Mouse (Mus musculus) stomach, postnatal 0 days (tissue): Measurements from ENCODE around the gene Dapk2.

Experiments used
- CTCF ChIP-seq: IDR thresholded peaks from 2 replicates; pipeline ENCODE4 v1.5.1; 2016; ENCODE audit warnings: antibody characterized with exemption, low read depth, mild to moderate bottlenecking, moderate library complexity
- EP300 ChIP-seq: optimal IDR thresholded peaks from 2 replicates; pipeline ENCODE3; 2016; ENCODE audit warnings: antibody characterized with exemption

GRCm38 (mm10) chr9:66236615-66237014, 78.6 kb downstream of the Dapk2 start:
- TF ChIP-seq EP300 (no peak), CTCF (no peak)
